Mouse (Mus musculus) yolk sac, embryonic 10.5 days (tissue): ENCODE results near the gene Dst.

Experiments
- DNase-seq: peaks from one replicate; pipeline ENCODE4 v3.0.0-alpha.2; 2017; ENCODE audit warnings: low spot score

Dst gene

GRCm38 (mm10) chr1:34179756-34180155 is 271.7 kb downstream of the Dst start:
- DNase-seq, result no peak

DNA sequence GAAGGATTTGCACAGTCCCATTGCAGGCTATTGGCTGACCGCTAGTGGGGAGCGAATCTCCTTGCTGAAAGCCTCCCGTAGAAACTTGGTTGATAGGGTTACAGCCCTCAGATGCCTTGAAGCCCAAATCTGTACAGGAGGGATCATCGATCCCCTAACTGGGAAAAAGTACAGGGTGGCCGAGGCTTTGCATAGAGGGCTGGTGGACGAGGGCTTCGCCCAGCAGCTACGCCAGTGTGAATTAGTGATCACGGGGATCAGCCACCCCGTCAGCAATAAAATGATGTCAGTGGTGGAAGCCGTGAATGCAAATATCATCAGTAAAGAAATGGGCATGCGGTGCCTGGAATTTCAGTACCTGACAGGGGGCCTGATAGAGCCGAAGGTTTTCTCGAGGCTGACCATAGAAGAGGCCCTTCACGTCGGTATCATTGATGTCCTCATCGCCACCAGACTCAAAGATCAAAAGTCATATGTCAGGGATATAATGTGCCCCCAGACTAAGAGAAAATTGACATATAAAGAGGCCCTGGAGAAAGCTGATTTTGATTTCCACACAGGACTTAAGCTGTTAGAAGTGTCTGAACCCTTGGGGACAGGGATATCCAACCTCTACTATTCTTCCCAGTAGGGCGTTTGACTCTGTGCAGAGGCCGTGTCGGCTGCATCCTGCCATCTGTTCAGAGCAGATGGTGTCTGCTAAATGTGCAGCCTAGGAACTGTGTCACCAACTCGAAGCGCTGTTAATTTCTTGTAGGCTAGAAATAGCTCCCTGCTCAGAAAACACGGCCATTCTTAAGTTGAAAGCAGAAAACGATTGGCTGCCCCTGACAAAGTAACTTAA is 274.6 kb downstream of the Dst start:
- DNase-seq, result no peak

DNA sequence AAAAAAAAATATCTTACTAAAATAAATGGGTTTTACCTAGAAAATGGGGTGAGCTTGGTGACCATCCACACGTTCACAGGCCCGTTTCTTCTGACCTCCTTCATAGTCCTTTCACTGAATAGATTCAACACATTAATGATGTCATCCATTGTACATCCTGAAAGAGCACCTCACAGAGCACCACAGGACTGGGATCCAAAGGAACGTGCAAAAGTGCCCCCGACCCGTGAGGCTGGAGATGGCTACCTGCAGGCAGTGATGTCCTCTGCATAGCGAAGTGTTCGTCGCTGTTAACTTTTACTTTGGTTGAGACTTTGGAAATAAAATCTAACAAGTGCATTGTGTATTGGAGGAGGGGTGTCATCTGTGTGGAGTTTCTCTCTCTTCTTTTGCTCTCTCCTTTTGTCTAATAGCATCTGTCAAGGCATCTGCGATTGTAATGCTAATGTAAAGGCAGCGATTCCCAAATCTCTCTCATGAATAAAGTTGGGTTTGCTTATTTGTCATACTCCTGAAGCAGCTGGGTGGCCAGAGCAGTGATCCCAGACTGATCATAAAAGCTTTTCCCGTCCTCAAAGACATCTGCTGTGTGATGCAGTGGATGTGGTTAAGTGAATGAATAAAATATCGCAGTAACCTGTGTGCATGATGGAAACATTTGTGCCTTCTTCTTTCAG is 275.4 kb downstream of the Dst start:
- DNase-seq, result no peak

DNA sequence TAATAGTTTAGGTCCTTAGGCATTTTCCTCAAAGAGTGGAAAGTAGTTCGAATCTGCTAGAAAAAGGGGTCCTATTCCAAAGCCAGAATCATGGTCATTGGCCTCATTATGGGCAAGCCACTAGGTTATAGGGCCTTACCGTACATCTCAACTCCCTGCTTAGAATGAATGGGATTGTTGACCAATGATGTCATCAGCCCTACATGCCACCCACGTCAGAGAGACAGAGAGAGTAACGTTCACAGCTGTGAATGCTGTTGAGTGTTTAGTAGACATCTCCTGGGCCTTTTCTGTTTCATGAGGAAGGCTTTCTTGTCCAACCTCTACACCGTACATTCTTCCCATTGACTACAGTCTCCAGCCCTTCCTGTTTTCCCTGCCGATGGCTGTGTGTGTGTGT is 276.2 kb downstream of the Dst start:
- no peak for DNase-seq

DNA sequence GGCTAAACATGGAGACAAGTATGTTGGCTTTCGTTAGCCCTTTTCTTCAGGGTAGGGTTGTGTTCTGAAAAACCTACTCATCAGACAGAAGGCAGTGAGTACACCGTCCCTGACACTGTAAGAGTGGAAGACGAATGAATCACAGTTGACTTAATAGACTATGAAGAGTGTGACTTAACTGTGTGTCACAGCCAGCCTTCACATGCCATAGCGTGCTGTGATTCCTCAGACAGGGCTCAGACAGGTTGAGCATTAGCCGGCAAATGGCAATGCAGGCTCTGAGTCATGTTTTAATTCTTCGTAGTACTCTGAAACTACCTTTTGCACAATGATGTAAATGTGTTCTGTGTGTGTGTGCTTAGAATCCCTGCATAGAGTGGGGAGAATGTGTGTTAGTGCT is 278.0 kb downstream of the Dst start:
- no peak for DNase-seq

DNA sequence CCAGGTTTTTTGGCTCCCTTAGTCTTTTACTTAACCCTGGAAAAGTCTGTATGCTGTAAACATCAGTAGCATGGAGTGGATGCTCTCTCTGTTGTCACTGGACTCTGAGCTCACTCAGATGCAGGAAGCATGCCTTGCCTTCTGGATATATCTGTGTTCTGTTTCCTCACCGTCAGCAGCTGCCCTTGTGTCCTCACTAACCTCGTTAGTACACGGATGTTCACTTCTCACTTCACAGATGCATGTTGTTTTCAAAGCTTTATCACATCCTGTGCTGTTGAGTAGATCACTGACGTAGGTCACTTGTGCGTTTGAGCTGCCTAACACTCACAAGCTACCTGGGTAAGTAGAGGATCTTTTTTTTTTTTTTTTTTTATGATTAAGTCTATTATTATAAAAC is 279.5 kb downstream of the Dst start:
- no peak for DNase-seq

DNA sequence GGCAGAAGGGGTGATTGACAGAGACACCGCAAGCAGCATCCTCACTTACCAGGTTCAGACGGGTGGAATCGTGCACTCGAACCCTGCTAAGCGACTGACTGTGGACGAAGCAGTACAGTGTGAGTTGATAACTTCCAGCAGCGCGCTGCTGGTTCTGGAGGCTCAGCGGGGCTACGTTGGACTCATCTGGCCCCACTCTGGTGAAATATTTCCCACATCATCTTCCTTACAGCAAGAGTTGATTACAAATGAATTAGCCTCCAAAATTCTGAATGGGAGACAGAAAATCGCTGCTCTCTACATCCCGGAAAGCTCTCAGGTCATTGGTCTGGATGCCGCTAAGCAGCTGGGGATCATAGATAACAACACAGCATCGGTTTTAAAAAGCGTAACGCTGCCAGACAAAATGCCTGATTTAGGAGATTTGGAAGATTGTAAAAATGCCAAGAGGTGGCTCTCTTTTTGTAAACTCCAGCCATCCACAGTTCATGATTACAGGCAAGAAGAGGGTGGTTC is 280.8 kb downstream of the Dst start:
- no peak for DNase-seq

GRCm38 (mm10) chr1:34189318-34189717 is 281.3 kb downstream of the Dst start:
- no peak for DNase-seq

- DNase-seq, result no peak
Observed at GRCm38 (mm10) chr1:34189970-34190369, 281.9 kb downstream of the Dst start.

- DNase-seq, result no peak
Observed at GRCm38 (mm10) chr1:34192174-34192573, 284.1 kb downstream of the Dst start.

- no peak for DNase-seq
Observed at GRCm38 (mm10) chr1:34200791-34201190, 292.8 kb downstream of the Dst start.

- no peak for DNase-seq
Observed at GRCm38 (mm10) chr1:34201483-34201882, 293.5 kb downstream of the Dst start.

DNA sequence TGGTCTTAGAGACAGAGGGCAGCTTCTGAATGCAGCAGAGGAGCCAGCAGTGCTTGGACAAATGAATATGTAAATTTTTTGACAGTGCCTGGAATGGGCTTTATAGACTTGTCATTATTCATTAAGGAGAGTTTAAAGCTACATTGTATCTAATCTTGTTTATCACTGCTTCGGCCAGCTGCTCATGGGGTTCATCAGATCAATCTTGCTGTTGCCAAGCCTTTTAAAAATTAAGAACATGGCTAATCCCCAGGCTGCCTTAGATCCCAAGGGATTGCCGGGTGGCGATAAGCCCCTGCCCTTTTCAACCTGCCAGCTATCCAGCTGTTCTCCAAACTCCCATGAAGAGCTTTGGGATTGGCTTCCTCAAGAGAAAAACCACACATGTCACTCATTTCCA is 303.7 kb downstream of the Dst start:
- DNase-seq, result no peak

DNA sequence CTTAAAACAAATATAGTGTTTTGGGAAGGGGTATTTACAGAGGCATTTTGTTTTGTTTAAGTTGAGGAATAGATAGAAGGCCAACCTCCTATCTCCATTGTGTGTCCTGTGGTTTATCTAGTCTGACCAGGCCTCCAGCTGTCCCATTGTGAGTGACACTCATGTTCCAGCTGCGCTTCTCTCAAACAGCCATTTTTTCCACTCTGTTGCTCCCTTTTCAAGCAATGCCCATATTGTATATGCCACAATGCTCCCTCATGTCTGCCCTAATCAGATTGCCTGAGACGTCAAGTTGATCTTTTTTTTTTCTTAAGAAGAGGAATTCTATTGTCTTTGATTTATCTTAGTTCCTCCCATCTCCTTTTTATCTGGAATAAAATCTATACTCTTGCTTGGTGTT is 308.4 kb downstream of the Dst start:
- DNase-seq, result no peak

DNA sequence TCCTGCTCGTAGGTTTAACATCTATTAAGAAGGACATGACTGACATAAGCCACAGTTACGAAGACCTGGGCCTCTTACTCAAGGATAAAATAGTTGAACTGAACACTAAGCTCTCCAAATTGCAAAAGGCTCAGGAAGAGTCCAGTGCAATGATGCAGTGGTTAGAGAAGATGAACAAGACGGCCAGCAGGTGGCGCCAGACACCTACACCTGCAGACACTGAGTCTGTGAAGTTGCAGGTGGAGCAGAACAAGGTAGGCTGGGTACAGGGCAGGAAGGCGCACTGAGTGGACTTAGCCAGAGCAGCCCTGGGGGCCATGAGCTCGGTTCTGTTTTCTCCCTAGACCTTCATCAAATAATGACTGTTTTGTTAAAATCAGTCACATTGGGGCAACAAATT is 310.3 kb downstream of the Dst start:
- DNase-seq, result peak; percentile 36

GRCm38 (mm10) chr1:34218801-34219200 is 310.8 kb downstream of the Dst start:
- DNase-seq, result no peak

DNA sequence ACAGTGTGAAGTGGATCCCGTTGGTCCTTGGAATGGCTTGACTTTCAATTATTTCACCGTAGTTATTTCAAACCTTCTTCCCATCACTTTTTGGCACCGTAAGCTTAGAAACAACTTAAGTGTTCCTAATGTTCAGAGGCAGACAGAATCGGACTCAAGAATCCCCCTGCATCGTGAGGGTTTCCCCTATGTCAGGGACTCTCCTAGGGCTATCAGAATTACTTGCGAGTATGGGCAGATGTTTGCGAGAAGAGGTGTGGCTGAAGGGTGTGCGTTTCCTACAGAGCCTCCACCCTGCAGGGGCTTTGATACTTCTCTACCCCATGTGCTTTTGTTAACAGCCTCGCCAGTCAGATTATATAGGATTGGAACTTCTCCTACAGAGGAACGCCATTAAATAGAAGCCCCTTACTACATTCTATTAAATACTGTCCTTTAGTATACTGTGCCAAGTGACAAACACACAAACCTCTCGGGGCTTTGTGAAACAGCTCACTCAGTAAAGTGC is 312.1 kb downstream of the Dst start:
- no peak for DNase-seq

DNA sequence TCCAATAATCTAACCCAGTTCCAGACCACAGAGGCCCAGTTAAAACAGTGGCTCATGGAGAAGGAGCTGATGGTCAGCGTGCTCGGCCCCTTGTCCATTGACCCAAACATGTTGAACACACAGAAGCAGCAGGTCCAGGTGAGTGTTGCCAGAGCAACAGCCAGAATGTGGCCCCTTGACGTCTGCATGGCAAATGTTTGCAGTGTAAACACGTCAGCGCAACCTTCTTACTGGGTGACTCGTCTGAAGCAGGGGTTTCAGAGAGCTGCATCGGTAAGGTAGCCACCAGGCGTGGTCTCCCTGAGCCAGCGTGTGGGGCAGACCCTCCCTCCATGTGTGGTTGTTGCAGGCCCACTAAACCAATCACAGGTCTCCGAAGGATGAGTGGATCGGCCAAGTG is 315.8 kb downstream of the Dst start:
- no peak for DNase-seq

GRCm38 (mm10) chr1:34227676-34228075 is 319.7 kb downstream of the Dst start:
- no peak for DNase-seq

DNA sequence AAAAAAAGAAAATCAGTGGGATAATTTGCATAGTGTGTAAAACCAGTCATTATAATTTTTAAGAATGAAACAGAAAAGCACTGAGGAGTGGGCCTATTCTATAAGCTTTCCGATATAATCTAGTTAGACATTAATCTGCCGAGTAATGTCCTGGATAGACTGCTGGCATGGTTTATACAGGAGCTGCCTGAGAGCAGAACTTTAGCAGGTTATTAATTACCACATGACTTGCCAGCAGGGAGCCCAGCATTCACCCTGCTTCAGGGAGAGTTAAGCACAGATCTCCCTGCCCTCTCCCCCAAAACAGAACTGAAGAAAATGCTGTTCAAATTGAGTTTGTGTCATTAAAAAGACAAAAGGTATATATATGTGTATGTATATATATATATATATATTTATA is 323.0 kb downstream of the Dst start:
- DNase-seq, result no peak

DNA sequence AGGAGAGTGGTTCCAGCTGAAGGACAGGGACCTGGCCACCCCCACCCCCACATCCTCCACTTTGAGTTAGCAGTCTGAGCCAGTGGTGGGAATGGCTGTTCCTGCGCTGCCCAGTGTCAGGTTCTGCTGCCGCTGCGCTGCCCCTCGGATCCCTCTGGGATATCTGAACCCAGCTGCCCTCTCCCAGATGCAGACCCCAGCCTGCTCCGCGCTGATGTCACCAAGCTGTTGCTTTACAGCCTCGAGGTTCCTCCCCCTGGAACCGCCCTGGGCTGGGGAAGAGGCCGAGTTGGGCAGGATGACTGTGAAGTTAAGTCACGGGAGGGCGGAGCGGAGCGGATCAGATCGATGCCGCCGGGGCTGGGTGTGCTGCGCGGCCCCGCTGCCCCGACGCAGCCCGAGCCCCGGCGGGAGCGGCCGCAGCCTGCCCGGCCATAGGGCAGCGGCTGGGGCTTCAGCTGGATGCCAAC is 328.3 kb downstream of the Dst start:
- peak; percentile 85 for DNase-seq

DNA sequence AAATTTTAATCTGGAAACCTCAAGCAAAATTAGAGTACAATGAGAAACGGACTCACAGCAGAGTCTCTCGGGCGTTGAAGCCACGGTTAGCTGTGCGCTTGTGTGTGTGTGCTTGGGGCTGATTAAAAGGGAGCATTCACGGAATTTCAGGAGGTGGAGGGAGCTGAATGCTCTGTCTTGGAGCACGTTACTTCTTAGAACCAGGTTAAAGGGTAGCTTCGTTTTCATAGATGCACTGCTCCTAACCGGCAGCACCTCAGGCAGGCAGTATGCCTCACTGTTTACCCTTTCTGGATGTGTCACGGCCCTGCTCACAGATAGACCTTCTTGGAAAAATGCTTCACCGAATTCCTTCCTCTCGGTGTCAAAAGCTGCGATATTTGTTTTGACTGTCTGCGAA is 329.2 kb downstream of the Dst start:
- no peak for DNase-seq

GRCm38 (mm10) chr1:34237689-34238091 is 329.7 kb downstream of the Dst start:
- DNase-seq, result no peak
